15 mouse cellular contexts compared by ENCODE assay signal in the genomic region with DNA sequence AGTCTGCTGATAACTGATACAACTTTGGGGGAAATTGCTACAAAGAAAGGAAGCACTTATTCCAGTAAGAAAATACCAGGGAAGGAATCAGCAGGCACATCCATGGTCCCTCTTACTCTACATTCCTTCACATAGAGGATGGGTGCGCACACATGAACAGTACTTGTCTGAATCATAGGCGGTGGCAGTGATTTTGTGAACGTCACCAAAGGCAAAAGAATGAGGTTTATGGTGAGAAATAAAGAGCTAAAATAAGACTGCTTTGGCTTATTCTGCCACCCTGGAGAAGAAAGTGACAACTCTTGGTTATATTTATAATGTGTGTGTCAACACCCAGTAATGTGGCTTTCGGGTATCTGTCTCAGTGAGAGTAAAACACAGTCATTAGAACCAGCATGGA.
"Had no signal": no experiment of that assay in that cellular context is flagged by ENCODE, and none has a peak within 500 bp of the region (broad histone marks: within the 10 kb centered on the region; RNA-seq: fewer than 3 reads in every experiment).

No protein-coding gene starts in this region.

- H3K27ac ChIP-seq: macrophage; midbrain, embryonic 13.5 days; midbrain, embryonic 15.5 days; neural tube, embryonic 12.5 days; stomach, embryonic 15.5 days; stomach, postnatal 0 days had no signal

- H3K36me3 ChIP-seq: midbrain, embryonic 13.5 days; midbrain, embryonic 15.5 days; neural tube, embryonic 12.5 days; stomach, embryonic 15.5 days had no signal

- H3K4me2 ChIP-seq: lung, embryonic 14.5 days; midbrain, embryonic 11.5 days; midbrain, embryonic 13.5 days; midbrain, embryonic 15.5 days; neural tube, embryonic 12.5 days; stomach, embryonic 15.5 days had no signal

- H3K9ac ChIP-seq: lung, embryonic 14.5 days; midbrain, embryonic 13.5 days; midbrain, embryonic 15.5 days; neural tube, embryonic 12.5 days; stomach, embryonic 15.5 days had no signal

- ATAC-seq: midbrain, embryonic 13.5 days; midbrain, embryonic 15.5 days had no signal

- H3K4me1 ChIP-seq: midbrain, embryonic 13.5 days; midbrain, embryonic 15.5 days; neural tube, embryonic 12.5 days had no signal

- H3K9me3 ChIP-seq: megakaryocyte, embryonic 14.5 days; midbrain, embryonic 13.5 days; midbrain, embryonic 15.5 days; neural tube, embryonic 12.5 days; stomach, embryonic 15.5 days had no signal

- H3K27me3 ChIP-seq: megakaryocyte, embryonic 14.5 days; midbrain, embryonic 13.5 days; midbrain, embryonic 15.5 days; neural tube, embryonic 12.5 days; stomach, embryonic 15.5 days had no signal

- H3K4me3 ChIP-seq: megakaryocyte, embryonic 14.5 days; midbrain, embryonic 13.5 days; midbrain, embryonic 15.5 days; neural tube, embryonic 12.5 days; stomach, embryonic 15.5 days had no signal

- DNase-seq: lung, adult 18-20 months; lung, embryonic 14.5 days; lung, postnatal 14 days; lung, postnatal 36 days; thymus, adult 2 months; thymus, postnatal 25 days; thymus, postnatal 4 days had no signal
